Mouse (Mus musculus) cortical plate, adult 2 months (tissue): ENCODE data around the gene Gm20379. TPM values are rescaled to one million over a fixed set of nuclear protein-coding genes. Genes with fewer than 3 reads are reported as not detected.

Experiments
- H3K27ac ChIP-seq: fragments of 200-500 bp; 2 replicates; pipeline ENCODE4 v1.5.1; 2012; ENCODE audit warnings: low read length, control low read depth, inconsistent platforms; ENCODE audit not compliant: insufficient read depth
- H3K4me1 ChIP-seq: fragments of 200-500 bp; 2 replicates; pipeline ENCODE4 v1.6.1; 2011; ENCODE audit warnings: low read length; ENCODE audit not compliant: control insufficient read depth, insufficient read depth
- H3K4me3 ChIP-seq: fragments of 200-500 bp; 2 replicates; pipeline ENCODE4 v1.5.1; 2011; ENCODE audit warnings: mild to moderate bottlenecking, low read length, control low read depth; ENCODE audit not compliant: insufficient read depth
- CTCF ChIP-seq: fragments of 200-500 bp; IDR thresholded peaks from 2 replicates; pipeline ENCODE4 v1.5.1; 2011; ENCODE audit warnings: mild to moderate bottlenecking, control low read depth, low read length; ENCODE audit not compliant: insufficient read depth; ENCODE audit errors: extremely low read depth
- POLR2A ChIP-seq: fragments of 200-500 bp; IDR thresholded peaks from 2 replicates; pipeline ENCODE4 v1.6.1; 2011; ENCODE audit warnings: mild to moderate bottlenecking, low read length, control low read depth; ENCODE audit not compliant: insufficient read depth; ENCODE audit errors: extremely low read depth
- polyA plus RNA-seq: library from polyadenylated mRNA; depleted of rRNA; stranded (reverse); fragments of >200 nt; gene quantifications from 2 replicates; pipeline ENCODE4 v1.2.3, GENCODE M21; 2012; rRNA removed

Gm20379 gene
- polyA plus RNA-seq, 1 experiment: not detected

- Histone ChIP-seq H3K27ac (no peak overlapping the region), H3K4me1 (peaks cover 2% of the 10 kb centered on the region), H3K4me3 (peak overlapping the region; percentile 67)
These were observed 49.5 kb downstream of the Gm20379 start for GRCm38 (mm10) chr13:92355272-92355643.

GRCm38 (mm10) chr13:92356376-92356775, 50.6 kb downstream of the Gm20379 start:
- H3K4me3 ChIP-seq: no peak overlapping the region
- H3K4me1 ChIP-seq: peaks cover 2% of the 10 kb centered on the region
- H3K27ac ChIP-seq: no peak overlapping the region
- TF ChIP-seq POLR2A: no peak
- no peak for TF ChIP-seq CTCF

More at GRCm38 (mm10) chr13:92355272-92355643, 49.5 kb downstream of the Gm20379 start:
- no peak for TF ChIP-seq CTCF

Other genes starting within 250 kb of the Gm20379 start
- 80.2 and 80.6 TPM in 2 replicates for gene Rasgrf2, start 174.3 kb upstream of the Gm20379 start, polyA plus RNA-seq
- 2.5 TPM in 2 replicates for gene Dhfr, start 48.7 kb downstream of the Gm20379 start, polyA plus RNA-seq
- 20.2 and 20.8 TPM in 2 replicates for gene Msh3, start 49.0 kb downstream of the Gm20379 start, polyA plus RNA-seq
- gene Ankrd34b, start 119.9 kb downstream of the Gm20379 start, polyA plus RNA-seq: 7.8 and 7.9 TPM in 2 replicates
- gene Fam151b, start 178.0 kb downstream of the Gm20379 start, polyA plus RNA-seq: 9.9 and 11.7 TPM in 2 replicates
- gene Zfyve16, start 224.9 kb downstream of the Gm20379 start, polyA plus RNA-seq: 11.6 and 13.2 TPM in 2 replicates